Mouse (Mus musculus) gastrocnemius, adult 8-10 months (tissue): ENCODE measurements around the gene Crb1. TPM values are rescaled to one million over a fixed set of nuclear protein-coding genes. Genes with fewer than 3 reads are reported as not detected.
"Not testable (repeated sequence)": the region's sequence is repeated elsewhere in the genome, so short reads cannot be mapped to it uniquely, and the experiment has no call there.

Source experiments
- DNase-seq, 2 experiments: peaks; one replicate each; pipeline ENCODE4 v3.0.0; 2022; ENCODE audit warnings: low spot score in 2 of 2
- total RNA-seq, 4 experiments: library from RNA; stranded (reverse); gene quantifications; 2 replicates each; pipeline ENCODE4 v1.2.4; 2022

Crb1 gene
- not detected for total RNA-seq

- DNase-seq = no peak
Measured at GRCm38 (mm10) chr1:139376638-139377286, at the start of gene Crb1. Gene Crb1 (minus strand): TSS chr1:139377100.

DNA sequence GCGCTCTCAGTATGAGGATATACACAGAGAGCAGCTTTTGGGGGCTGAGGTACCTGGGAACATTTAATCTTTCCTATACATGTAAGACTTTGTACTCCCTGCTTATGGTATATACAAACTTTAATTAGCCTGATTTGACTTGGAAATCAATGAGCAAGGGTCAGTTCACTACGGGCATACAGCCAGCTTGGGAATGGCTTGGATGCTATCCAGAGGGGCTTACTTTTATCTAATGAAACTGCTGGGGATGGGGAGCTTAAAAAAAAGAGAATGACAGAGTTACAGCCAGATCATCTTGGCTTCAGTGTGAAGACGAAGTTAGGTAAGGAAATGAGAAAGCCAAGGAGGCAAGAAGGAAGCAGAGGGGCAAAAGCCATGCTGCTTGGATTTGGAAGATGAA lies 48.1 kb upstream of the Crb1 start:
- DNase-seq = no peak

DNA sequence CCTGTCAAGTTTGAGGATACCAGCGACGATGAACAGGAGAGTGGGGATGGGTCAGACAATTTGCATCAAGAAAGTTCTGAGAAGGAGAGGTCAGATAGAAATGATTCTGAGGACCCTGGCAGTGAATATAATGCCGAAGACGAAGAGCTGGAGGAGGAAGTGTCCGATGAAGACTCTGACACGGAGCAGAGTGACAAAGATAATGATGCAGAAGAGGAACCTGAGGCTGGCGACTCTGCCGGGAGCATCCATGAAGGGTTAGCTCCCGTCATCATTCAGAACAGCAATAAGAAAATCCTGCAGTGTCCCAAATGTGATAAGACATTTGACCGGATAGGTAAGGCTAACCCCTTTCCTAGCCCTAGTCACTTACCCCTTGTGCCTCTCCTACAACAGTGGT lies 47.0 kb upstream of the Crb1 start:
- DNase-seq = no peak

- DNase-seq = no peak
Measured at GRCm38 (mm10) chr1:139422941-139423340, 46.0 kb upstream of the Crb1 start.

GRCm38 (mm10) chr1:139421875-139422791 lies 45.2 kb upstream of the Crb1 start, which contains the start of gene Zbtb41:
Gene Zbtb41 (plus strand): TSS chr1:139422288.
- peak; percentile 68 to 82 for DNase-seq

DNA sequence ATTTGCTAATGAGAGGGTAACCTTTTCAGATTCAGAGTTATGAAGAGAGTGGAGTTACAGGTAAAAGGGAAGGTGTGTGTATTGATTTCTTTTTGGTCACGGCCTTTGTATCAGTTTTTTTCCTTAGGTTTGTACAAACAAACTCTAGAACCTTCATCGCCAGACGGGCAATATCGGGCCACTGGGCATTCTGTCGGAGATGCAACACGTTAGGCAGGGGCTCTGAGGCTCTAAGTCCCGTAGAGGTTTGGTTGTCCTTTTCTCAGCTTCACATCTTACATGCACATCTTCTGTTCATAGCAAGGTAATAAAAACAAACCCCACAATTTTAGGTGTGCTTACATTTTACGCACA lies 44.6 kb upstream of the Crb1 start:
- no peak for DNase-seq

DNA sequence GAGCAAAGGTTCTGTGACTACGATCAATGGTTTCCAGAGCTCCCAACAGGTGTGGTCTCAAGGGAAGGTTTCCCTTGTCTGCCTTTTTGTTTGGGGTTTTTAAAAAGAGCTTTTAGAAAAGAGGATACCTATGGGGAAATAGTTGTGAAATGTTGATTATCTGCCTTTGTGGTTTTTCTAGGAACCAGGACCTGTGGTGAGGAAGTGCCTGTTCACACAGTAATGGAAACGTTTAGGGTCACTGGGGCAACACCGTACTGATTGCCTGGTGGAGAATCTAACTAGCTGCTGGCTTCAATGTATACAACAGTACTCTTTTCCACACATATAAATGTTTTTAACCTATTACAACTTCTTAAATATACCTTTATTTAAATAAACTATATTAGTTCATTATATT lies 36.6 kb upstream of the Crb1 start:
- DNase-seq = no peak

GRCm38 (mm10) chr1:139412365-139412764 lies 35.5 kb upstream of the Crb1 start:
- DNase-seq = not testable (repeated sequence)

DNA sequence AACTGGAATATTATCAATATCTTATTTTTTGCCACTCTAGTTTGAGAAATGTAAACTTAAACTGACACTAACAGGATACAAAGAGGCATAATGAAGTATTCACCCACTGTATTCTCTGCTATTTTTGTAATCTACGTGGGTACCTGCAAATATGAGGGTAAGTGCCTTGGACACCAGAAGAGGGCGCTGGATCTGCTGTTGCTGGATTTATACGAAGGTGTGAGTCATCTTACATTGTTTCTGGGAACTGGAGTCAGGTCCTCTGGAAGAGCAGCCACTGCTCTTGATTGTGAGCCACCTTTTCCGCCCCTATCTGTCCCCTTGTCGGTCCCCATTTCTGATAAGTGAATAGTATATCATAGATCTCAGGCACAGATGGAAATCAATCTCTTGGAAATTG lies 30.8 kb upstream of the Crb1 start:
- DNase-seq = no peak

DNA sequence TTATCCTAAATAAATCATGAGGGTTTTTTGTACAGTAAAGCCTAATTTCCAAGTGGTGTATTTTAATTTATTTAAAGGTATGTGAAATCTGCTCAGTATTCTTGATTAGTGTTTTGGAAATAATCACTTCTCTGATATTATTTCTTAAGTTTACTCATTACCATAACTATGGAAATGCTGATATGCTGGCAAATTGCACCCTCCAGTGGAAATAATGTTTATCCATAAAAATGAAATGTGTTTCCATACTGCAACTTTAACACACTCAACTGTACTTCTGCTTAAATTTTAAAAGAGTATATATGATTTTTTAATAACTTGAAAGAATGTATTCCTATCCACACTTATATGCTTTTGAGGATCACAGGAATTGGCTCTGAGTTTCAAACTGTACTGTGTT lies 28.9 kb upstream of the Crb1 start:
- no peak for DNase-seq

DNA sequence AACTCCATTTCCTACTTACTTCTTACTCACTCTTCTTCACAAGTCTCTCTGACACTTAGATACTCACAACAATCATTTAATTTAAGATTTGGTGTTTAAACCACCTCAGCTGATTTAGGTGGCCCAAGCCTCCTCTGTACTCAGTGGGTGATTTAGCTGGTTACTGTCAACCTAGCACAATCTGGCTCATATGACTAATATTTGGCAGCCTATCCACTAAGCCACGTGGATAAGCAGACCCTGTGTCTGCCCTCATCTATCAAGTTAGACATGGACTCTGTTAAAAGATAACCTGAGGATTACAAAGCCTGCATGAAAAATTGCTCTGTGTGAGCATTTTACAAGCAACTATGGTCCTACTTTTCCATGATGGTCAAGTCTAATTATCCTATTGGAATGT lies 19.7 kb upstream of the Crb1 start:
- DNase-seq = no peak

- no peak for DNase-seq
Measured at GRCm38 (mm10) chr1:139391747-139392146, 14.8 kb upstream of the Crb1 start.

DNA sequence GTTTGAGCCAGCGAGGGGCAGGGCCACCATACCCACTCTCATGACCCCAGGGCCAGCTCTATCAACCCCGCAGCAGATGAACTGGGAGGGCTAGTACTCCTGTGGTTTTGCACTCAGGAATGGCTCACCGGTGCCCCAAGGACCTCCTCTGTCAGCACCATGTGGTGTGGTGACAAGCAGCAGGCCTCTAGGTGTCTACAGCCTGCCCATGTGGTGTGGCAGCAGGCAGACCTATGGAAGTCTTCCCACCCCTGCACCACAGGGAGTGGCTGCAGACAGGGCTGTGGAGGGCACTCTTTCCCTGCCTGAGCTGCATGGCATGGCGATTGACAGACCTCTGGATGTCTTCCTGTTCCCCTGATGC lies 2.7 kb upstream of the Crb1 start:
- DNase-seq = no peak

DNA sequence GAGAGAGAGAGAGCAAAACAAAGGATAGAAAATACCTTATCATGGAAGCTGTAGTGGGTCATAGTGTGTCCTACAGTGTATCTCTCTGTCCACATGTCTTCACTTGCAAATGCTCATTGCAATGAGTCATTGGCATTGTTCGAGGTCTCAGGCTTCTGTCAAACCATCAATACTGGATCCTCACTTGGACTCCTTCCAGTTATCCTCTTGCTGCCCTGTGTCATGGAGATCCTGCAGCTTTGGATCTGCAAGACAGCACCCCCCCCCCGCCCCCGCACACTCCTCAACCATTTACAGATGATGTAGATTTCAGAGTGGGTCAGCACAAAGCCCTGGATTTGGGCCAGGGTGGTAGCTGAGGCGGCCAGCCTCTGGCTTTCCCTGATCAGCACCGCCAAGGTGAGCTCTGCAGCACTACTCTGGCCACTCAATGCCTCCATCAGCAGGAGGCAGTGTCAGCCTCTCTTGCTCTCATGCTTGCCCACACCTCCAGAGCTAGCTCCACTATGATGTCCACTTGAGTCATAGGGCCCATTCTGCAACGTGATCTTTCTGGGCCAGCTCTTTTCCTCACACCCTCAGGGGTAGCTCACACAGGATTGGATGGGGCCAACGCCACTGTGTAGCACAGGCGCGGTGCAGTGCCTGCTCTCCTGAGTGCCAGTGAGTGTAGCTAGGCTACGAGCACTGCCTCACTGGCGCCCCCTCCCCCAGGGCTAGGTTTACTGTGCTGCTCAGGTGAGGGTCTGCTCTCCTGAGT lies 2.1 kb upstream of the Crb1 start:
- DNase-seq = no peak

- no peak for DNase-seq
Measured at GRCm38 (mm10) chr1:139375900-139376299, 1.0 kb downstream of the Crb1 start.

DNA sequence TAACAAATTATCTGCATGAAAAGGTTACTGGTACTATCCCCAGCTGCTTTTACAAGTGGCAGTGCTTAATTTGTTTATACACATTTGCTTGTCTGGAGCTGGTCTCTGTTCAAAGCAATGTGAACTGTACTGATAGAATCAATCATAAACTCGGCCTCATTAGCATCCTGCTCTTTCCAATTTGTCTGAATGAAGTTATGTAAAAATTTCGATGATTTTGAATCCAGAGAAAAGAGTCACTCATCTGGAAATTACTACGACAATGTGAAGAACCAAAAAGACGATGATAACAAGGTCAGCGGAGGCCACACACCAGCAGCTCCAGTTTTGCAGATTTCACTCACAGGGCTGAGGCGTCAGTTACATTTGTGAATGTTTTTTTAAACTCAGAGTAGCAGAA lies 5.6 kb downstream of the Crb1 start:
- no peak for DNase-seq

GRCm38 (mm10) chr1:139348566-139348965 lies 28.3 kb downstream of the Crb1 start:
- no peak for DNase-seq

DNA sequence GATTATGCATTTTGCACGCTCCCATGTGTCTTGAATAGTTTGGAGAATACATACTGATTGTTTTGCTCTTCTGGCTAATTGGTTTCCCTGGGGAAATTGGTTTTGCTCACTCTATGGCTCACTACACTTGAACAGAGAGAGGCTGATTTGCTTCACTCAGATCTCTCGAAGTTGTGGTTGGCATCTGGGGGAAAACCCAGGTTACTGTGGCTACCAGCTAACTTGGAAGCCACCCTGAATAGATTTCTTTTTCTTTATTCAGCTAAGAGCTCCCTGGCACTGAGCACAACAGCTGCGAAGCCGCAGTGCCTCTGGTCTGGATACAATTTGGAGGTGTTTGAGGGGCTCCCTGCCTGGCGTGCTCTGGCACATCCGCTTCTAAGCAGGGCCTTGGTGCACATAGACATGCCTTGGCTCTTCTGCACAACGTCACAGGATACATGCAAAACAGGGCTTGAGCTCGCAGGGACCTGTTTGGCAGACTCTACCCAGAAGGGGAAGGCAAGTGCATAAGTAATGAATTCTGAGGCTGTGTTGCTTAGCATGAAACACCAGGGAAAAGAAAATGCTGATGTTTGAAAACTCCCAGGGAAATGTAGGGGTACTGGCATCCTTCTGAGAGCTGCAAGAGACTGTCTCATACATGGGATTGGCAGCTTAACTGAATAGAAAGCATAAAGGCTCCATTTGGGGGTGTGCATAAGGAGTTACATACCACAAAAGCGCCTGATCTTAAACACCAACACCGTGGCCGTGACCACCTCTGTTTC lies 30.1 kb downstream of the Crb1 start:
- no peak for DNase-seq

- no peak for DNase-seq
Measured at GRCm38 (mm10) chr1:139346030-139346601, 30.8 kb downstream of the Crb1 start.

- DNase-seq = no peak
Measured at GRCm38 (mm10) chr1:139340178-139340859, 36.6 kb downstream of the Crb1 start.
